ENCODE assay signal across 9 mouse cellular contexts in the genomic region with DNA sequence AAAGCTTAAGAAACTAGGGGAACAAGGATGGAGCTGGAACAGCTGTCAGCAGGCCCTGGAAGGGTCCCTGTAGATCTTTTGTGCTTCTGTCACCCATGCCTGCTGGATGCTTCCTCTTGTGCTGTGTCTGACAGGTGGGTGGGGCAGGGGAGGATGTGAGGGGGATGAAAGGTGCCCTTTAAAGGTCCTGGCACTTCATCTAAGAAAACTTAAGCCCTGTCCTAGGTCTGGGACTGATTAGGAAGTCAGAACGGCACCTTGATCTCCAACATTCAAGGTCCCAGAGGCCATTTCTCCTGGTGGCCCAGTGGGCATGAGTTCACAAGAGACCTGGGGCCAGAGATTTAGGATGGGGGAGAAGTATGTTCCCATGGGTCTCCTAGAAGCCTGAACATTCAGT. TPM values are rescaled to one million over a fixed set of nuclear protein-coding genes. Genes with fewer than 3 reads are reported as not detected.
DNase-seq lines count a peak whose midpoint lies in the region; ATAC-seq lines count a peak whose summit lies in the region.
"Had no signal": no experiment of that assay in that cellular context is flagged by ENCODE, and none has a peak within 500 bp of the region (broad histone marks: within the 10 kb centered on the region; RNA-seq: fewer than 3 reads in every experiment).

A gene (minus strand): TSS at position 297 of the 400 bp plus-strand sequence.

- H3K4me2 ChIP-seq in heart, embryonic 16.5 days (ENCODE audit: low read depth, low read length), result peak within 1 kb of the TSS; percentile 42
- peak within 1 kb of the TSS; percentile 66 for H3K4me2 ChIP-seq in hindbrain, embryonic 13.5 days
- H3K4me2 ChIP-seq: liver, embryonic 13.5 days had no signal

- H3K36me3 ChIP-seq in heart, embryonic 16.5 days (ENCODE audit: control insufficient read depth, insufficient read depth), result no peaks in the 10 kb centered on the region
- H3K36me3 ChIP-seq in hindbrain, embryonic 13.5 days, result 0 out of 2 replicates have a peak, but pooled peaks cover 7% of the 10 kb centered on the region
- H3K36me3 ChIP-seq in midbrain, embryonic 10.5 days, result no peaks in the 10 kb centered on the region
- H3K36me3 ChIP-seq: liver, embryonic 13.5 days had no signal

- intact Hi-C loops in heart, postnatal 10 days (cut with DNase I), result loop anchor here (5.0 kb wide), 1 partner anchor 35 kb away; no protein-coding TSS in a partner anchor

- H3K9me3 ChIP-seq in heart, embryonic 16.5 days (replicated peaks; ENCODE audit: control insufficient read depth, low read length), result no peaks in the 10 kb centered on the region
- H3K9me3 ChIP-seq in hindbrain, embryonic 13.5 days, result no peaks in the 10 kb centered on the region
- H3K9me3 ChIP-seq in midbrain, embryonic 10.5 days (replicated peaks), result no peaks in the 10 kb centered on the region
- H3K9me3 ChIP-seq: liver, embryonic 13.5 days had no signal

- no peaks in the 10 kb centered on the region for H3K27me3 ChIP-seq in heart, embryonic 16.5 days (ENCODE audit: control insufficient read depth, insufficient read depth, low read length)
- no peaks in the 10 kb centered on the region for H3K27me3 ChIP-seq in hindbrain, embryonic 13.5 days
- H3K27me3 ChIP-seq in midbrain, embryonic 10.5 days (ENCODE audit: low read depth, poor library complexity, severe bottlenecking), result no peaks in the 10 kb centered on the region; the same call in 1 of the 2 replicates

- no peak for ATAC-seq in heart, embryonic 16.5 days (replicated peaks; ENCODE audit: extremely low read depth, insufficient read depth, low FRiP score)
- no peak for ATAC-seq in hindbrain, embryonic 13.5 days (ENCODE audit: low FRiP score)
- no peak for ATAC-seq in erythroblast, adult 5-6 weeks (replicated peaks; ENCODE audit: low FRiP score, poor library complexity, severe bottlenecking)

- no peaks in the 10 kb centered on the region for H3K4me1 ChIP-seq in heart, embryonic 16.5 days (ENCODE audit: control insufficient read depth, insufficient read depth, low read length)
- peaks cover 21% of the 10 kb centered on the region for H3K4me1 ChIP-seq in hindbrain, embryonic 13.5 days (replicated peaks)
- peaks cover 17% of the 10 kb centered on the region for H3K4me1 ChIP-seq in midbrain, embryonic 10.5 days
- H3K4me1 ChIP-seq: liver, embryonic 13.5 days had no signal

- 80% methylated on average over 1 of the region's 1 CpGs for WGBS in heart, embryonic 16.5 days
- 82% methylated on average over 1 of the region's 1 CpGs for WGBS in hindbrain, embryonic 13.5 days
- 87% methylated on average over 1 of the region's 1 CpGs for WGBS in midbrain, embryonic 10.5 days

- no peak within 1 kb of the TSS for H3K27ac ChIP-seq in heart, embryonic 16.5 days (ENCODE audit: low read length)
- peak within 1 kb of the TSS; percentile 83 for H3K27ac ChIP-seq in hindbrain, embryonic 13.5 days
- H3K27ac ChIP-seq in midbrain, embryonic 10.5 days (replicated peaks), result peak within 1 kb of the TSS; percentile 75
- H3K27ac ChIP-seq: liver, embryonic 13.5 days had no signal

- DNase-seq in heart, postnatal 10 days, result no peak
- no peak for DNase-seq in adrenal gland, postnatal 25 days
- no peak for DNase-seq in midbrain, embryonic 10.5 days (ENCODE audit: low spot score)
- DNase-seq in spleen, adult 12 weeks (ENCODE audit: low spot score), result no peak
- DNase-seq in lung, postnatal 4 days, result no peak
- DNase-seq: liver, embryonic 13.5 days had no signal

- H3K4me3 ChIP-seq in heart, embryonic 16.5 days (ENCODE audit: low read length), result peak within 1 kb of the TSS; percentile 11; the same call in 1 of the 2 replicates
- H3K4me3 ChIP-seq in hindbrain, embryonic 13.5 days, result peak within 1 kb of the TSS; percentile 50
- H3K4me3 ChIP-seq in midbrain, embryonic 10.5 days, result peak within 1 kb of the TSS; percentile 56
- H3K4me3 ChIP-seq: liver, embryonic 13.5 days had no signal

- H3K9ac ChIP-seq in heart, embryonic 16.5 days (ENCODE audit: low read length), result no peak within 1 kb of the TSS
- H3K9ac ChIP-seq in hindbrain, embryonic 13.5 days, result peak within 1 kb of the TSS; percentile 71
- H3K9ac ChIP-seq: liver, embryonic 13.5 days had no signal

RNA-seq across cellular contexts. Expression of the gene that starts here (rescaled TPM):
- polyA plus RNA-seq in heart, embryonic 16.5 days (2015; fragmentation: Nextera tagmentation; extraction: Ambion mirVana), result 0.33 and 0.49 TPM in 2 replicates
- 1 to 10 TPM; 3.5 to 6.3 TPM for total RNA-seq in heart, postnatal 10 days (2021)
- total RNA-seq in adrenal gland, postnatal 25 days (2021), result 15.8 and 19.7 TPM in 2 replicates
- polyA plus RNA-seq in hindbrain, embryonic 13.5 days (2015; fragmentation: Nextera tagmentation; extraction: Ambion mirVana), result 6.9 and 7.7 TPM in 2 replicates
- 0.25 and 0.76 TPM in 2 replicates for polyA plus RNA-seq in midbrain, embryonic 10.5 days (2016; fragmentation: Nextera tagmentation; extraction: Ambion mirVana)
- total RNA-seq in erythroblast, adult 5-6 weeks (2015; ENCODE audit: low replicate concordance), result not detected in 2 replicates
- 0.28 TPM in 1 of 2 replicates, not detected in the other for total RNA-seq in erythroblast, adult 5-6 weeks (2017; ENCODE audit: low replicate concordance)
